Mouse (Mus musculus): ENCODE data around the gene Dis3l2.

Dis3l2 gene

GRCm38 (mm10) chr1:86931606-86932379, 228.2 kb downstream of the Dis3l2 start:
- DNase-seq, result no peak

GRCm38 (mm10) chr1:86932810-86933209, 229.2 kb downstream of the Dis3l2 start:
- DNase-seq, result no peak

GRCm38 (mm10) chr1:86933656-86934055, 230.0 kb downstream of the Dis3l2 start:
- DNase-seq, result no peak

GRCm38 (mm10) chr1:86951501-86952205, 248.0 kb downstream of the Dis3l2 start:
- DNase-seq, result no peak

GRCm38 (mm10) chr1:86955801-86956200, 252.2 kb downstream of the Dis3l2 start:
- no peak for DNase-seq

- DNase-seq, result no peak
Measured at GRCm38 (mm10) chr1:86968261-86968964, 264.8 kb downstream of the Dis3l2 start.

- no peak for DNase-seq
Measured at GRCm38 (mm10) chr1:86969173-86969725, 265.6 kb downstream of the Dis3l2 start.

GRCm38 (mm10) chr1:86972693-86973092, 269.1 kb downstream of the Dis3l2 start:
- DNase-seq, result no peak

- DNase-seq, result no peak
Measured at GRCm38 (mm10) chr1:86977018-86977417, 273.4 kb downstream of the Dis3l2 start.

- no peak for DNase-seq
Measured at GRCm38 (mm10) chr1:86986372-86986771, 282.8 kb downstream of the Dis3l2 start.

GRCm38 (mm10) chr1:86992849-86993248, 289.2 kb downstream of the Dis3l2 start:
- DNase-seq, result no peak

GRCm38 (mm10) chr1:86994023-86994422, 290.4 kb downstream of the Dis3l2 start:
- no peak for DNase-seq

GRCm38 (mm10) chr1:86998051-86998450, 294.4 kb downstream of the Dis3l2 start:
- DNase-seq, result no peak

- no peak for DNase-seq
Measured at GRCm38 (mm10) chr1:87001365-87001764, 297.8 kb downstream of the Dis3l2 start.

- DNase-seq, result no peak
Measured at GRCm38 (mm10) chr1:87002545-87003168, 299.0 kb downstream of the Dis3l2 start.

GRCm38 (mm10) chr1:87003169-87003552, 299.6 kb downstream of the Dis3l2 start:
- no peak for DNase-seq

GRCm38 (mm10) chr1:87006425-87006824, 302.8 kb downstream of the Dis3l2 start:
- DNase-seq, result no peak

- no peak for DNase-seq
Measured at GRCm38 (mm10) chr1:87008211-87008610, 304.6 kb downstream of the Dis3l2 start.

GRCm38 (mm10) chr1:87009156-87009555, 305.5 kb downstream of the Dis3l2 start:
- no peak for DNase-seq

- DNase-seq, result no peak
Measured at GRCm38 (mm10) chr1:87010629-87011330, 307.2 kb downstream of the Dis3l2 start.

GRCm38 (mm10) chr1:87011718-87012117, 308.1 kb downstream of the Dis3l2 start:
- DNase-seq, result no peak

GRCm38 (mm10) chr1:87012606-87013005, 309.0 kb downstream of the Dis3l2 start:
- no peak for DNase-seq

Data from right cerebral cortex, postnatal 25 days (tissue).